Mouse (Mus musculus) erythroblast, embryonic 14.5 days (primary cell): ENCODE data around the gene Cep63.

Source experiments
- GATA1 ChIP-seq: IDR thresholded peaks from 2 replicates; pipeline ENCODE4 v1.6.1; 2012; ENCODE audit warnings: low read length, inconsistent platforms, mixed read lengths
- TAL1 ChIP-seq: IDR thresholded peaks from 3 replicates; pipeline ENCODE4 v1.6.1; 2012; ENCODE audit warnings: low read length, inconsistent platforms, mixed read lengths

- TF ChIP-seq GATA1, result no peak
- TF ChIP-seq TAL1, result no peak
These were observed 83.8 kb downstream of the Cep63 start for GRCm38 (mm10) chr9:102542540-102542939.
